Mouse (Mus musculus) limb, embryonic 12.5 days (tissue): ENCODE results near the gene Gm5129. TPM values are rescaled to one million over a fixed set of nuclear protein-coding genes. Genes with fewer than 3 reads are reported as not detected.

Experiments used
- ATAC-seq: fragments of 200-750 bp; cut with Nextera tagmentation; 2 replicates; pipeline ENCODE4 v1.8.0; 2017; ENCODE audit warnings: low read depth, moderate TSS enrichment; ENCODE audit not compliant: insufficient number of reproducible peaks, insufficient read depth, low FRiP score, low TSS enrichment
- H3K27ac ChIP-seq: fragments of 300-500 bp; sonication (generic); 2 replicates; pipeline ENCODE4 v1.5.1; 2016; ENCODE audit warnings: mild to moderate bottlenecking, moderate library complexity
- H3K27me3 ChIP-seq: fragments of 300-500 bp; sonication (generic); 2 replicates; pipeline ENCODE4 v1.6.1; 2016; ENCODE audit warnings: mild to moderate bottlenecking, moderate library complexity
- H3K36me3 ChIP-seq: fragments of 300-500 bp; sonication (generic); 2 replicates; pipeline ENCODE4 v1.6.1; 2016; ENCODE audit warnings: mild to moderate bottlenecking, moderate library complexity
- H3K4me1 ChIP-seq: fragments of 300-500 bp; sonication (generic); replicated peaks from 2 replicates; pipeline ENCODE4 v1.6.1; 2016
- H3K4me2 ChIP-seq: fragments of 300-500 bp; sonication (generic); 2 replicates; pipeline ENCODE4 v1.6.1; 2016; ENCODE audit warnings: mild to moderate bottlenecking, moderate library complexity
- H3K4me3 ChIP-seq: fragments of 300-500 bp; sonication (generic); replicated peaks from 2 replicates; pipeline ENCODE4 v1.5.1; 2016; ENCODE audit warnings: mild to moderate bottlenecking
- H3K9ac ChIP-seq: fragments of 300-500 bp; sonication (generic); replicated peaks from 2 replicates; pipeline ENCODE4 v1.6.1; 2016; ENCODE audit warnings: mild to moderate bottlenecking, moderate library complexity
- H3K9me3 ChIP-seq: fragments of 300-500 bp; sonication (generic); 2 replicates; pipeline ENCODE4 v1.6.1; 2016; ENCODE audit warnings: mild to moderate bottlenecking, moderate library complexity
- WGBS: fragments of 180-500 bp; shearing (Covaris S2); methylation state at CpG from one replicate; pipeline ENCODE4 v1.1.7; 2016; 5-methylcytosine and 5-hydroxymethylcytosine counted together
- polyA plus RNA-seq: library from polyadenylated mRNA; unstranded; fragments of >200 nt; fragmentation: Nextera tagmentation; extraction: Ambion mirVana; gene quantifications from 2 replicates; pipeline ENCODE4 v1.2.1, GENCODE M21; 2016

Gene Gm5129
- polyA plus RNA-seq, 1 experiment from 2014 or later, result not detected

DNA sequence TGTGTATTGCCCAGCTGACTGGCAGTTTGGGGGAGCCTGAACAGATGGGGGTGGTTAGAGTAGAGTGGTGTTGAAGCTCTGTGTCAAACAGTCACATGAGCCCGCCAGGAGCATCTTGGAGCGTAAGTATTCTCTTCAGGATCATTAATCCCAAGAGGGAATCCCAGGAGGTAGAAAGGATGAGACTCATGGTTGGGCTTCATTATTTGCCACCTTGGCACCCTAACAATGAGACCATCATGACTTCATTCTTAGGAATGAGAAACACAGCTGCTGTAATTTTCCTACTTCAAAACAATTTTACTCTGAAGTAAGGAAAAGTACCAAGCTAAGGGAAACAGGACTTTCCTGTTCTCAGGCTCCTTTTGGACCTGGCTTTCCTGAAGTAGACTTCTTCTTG lies 10.4 kb downstream of the Gm5129 start:
- Histone ChIP-seq H3K27me3 (no peaks in the 10 kb centered on the region), H3K9ac (no peak overlapping the region), H3K4me1 (no peaks in the 10 kb centered on the region), H3K4me3 (no peak overlapping the region), H3K9me3 (no peaks in the 10 kb centered on the region), H3K36me3 (no peaks in the 10 kb centered on the region), H3K4me2 (no peak overlapping the region), H3K27ac (no peak overlapping the region)
- WGBS, result 86% methylated on average over 2 of the region's 2 CpGs
- ATAC-seq, result no peak

DNA sequence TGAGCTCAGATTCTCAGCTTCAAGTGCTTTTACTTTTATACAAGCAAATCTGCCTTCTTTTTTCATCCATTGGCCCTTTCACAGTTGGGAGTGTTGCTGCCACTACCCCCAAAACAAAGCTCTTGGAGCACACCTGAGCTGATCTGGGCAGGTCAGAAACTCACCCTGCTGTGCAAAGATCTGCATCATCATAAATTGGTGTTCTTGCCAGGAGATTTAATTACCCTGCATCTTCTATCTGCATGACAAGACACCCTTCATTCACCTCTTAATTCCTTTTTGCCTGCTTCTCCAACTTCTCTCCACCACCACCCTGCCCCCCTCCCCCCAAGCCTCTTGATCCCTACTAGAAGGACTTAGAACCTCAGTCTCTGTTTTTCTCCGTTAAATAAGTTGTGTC lies 14.6 kb downstream of the Gm5129 start:
- 21% methylated on average over 1 of the region's 1 CpGs for WGBS
- no peak for ATAC-seq
- Histone ChIP-seq H3K27ac (no peak overlapping the region), H3K9me3 (no peaks in the 10 kb centered on the region), H3K27me3 (no peaks in the 10 kb centered on the region), H3K4me1 (no peaks in the 10 kb centered on the region), H3K4me2 (no peak overlapping the region), H3K9ac (no peak overlapping the region), H3K4me3 (no peak overlapping the region), H3K36me3 (no peaks in the 10 kb centered on the region)

DNA sequence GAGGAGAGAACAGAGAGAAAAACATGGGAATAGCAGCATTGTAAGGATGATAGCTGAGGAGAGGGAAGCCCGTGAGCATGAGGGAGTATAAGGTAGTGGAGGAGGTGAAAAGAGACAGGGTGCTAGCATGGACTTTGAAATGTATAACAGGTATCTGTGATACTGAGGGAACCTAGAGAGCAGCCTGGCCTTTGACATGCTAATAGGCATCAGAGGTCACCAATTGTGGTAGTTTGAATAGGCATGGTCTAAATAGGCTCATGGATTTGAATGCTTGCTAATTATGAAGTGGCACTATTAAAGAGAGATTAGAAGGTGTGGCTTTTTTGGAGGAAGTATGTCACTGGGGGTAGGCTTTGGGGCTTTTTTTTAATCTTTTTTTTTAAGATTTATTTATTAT lies 22.8 kb downstream of the Gm5129 start:
- 39% methylated on average over 1 of the region's 1 CpGs for WGBS
- Histone ChIP-seq H3K9ac (no peak overlapping the region), H3K4me3 (no peak overlapping the region), H3K36me3 (no peaks in the 10 kb centered on the region), H3K4me1 (peaks cover 7% of the 10 kb centered on the region), H3K9me3 (no peaks in the 10 kb centered on the region), H3K4me2 (no peak overlapping the region), H3K27me3 (no peaks in the 10 kb centered on the region), H3K27ac (no peak overlapping the region)
- no peak for ATAC-seq

DNA sequence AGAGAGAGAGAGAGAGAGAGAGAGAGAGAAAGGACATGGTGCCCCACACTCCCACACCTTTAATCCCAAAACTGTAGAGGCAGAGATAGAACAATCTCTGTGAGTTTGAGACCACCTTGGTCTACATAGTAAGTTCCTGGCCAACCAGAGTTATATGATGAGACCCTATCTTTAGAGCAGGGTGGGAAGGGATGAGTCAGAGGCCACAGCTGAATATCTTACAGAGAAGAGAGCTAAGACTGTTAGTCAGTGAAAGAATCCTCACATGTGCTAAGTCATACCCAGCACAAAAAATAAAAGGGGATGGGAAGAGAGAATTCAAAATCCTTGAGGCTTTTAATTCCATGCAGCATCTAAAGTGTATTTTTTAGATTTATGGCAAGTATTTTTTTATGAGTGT lies 24.1 kb downstream of the Gm5129 start:
- H3K36me3 ChIP-seq, result no peaks in the 10 kb centered on the region
- H3K4me3 ChIP-seq, result no peak overlapping the region
- H3K4me1 ChIP-seq, result peaks cover 12% of the 10 kb centered on the region
- H3K9me3 ChIP-seq, result no peaks in the 10 kb centered on the region
- no peak overlapping the region for H3K9ac ChIP-seq
- H3K4me2 ChIP-seq, result no peak overlapping the region
- no peaks in the 10 kb centered on the region for H3K27me3 ChIP-seq
- ATAC-seq, result no peak
- no peak overlapping the region for H3K27ac ChIP-seq

DNA sequence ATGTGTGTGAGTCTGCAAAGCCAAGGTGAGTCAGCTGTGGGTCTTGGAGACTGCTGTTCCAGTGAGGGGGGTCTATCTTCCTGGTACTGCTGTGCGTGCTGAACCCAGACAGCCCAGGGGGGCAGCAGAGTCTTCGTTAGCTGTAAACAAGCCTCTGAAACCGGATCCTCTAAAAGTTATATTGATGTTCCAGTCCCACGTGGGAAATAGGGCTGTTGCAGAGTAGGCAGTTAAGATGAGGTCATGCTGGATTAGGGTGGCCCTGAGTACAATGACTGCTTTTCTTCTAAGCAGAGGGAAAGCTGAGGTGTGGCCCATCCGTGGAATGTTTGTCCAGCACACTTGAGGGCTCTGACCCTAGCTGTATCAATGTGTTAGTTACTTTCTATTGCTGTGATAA lies 27.5 kb downstream of the Gm5129 start:
- peak; percentile 83 for ATAC-seq

DNA sequence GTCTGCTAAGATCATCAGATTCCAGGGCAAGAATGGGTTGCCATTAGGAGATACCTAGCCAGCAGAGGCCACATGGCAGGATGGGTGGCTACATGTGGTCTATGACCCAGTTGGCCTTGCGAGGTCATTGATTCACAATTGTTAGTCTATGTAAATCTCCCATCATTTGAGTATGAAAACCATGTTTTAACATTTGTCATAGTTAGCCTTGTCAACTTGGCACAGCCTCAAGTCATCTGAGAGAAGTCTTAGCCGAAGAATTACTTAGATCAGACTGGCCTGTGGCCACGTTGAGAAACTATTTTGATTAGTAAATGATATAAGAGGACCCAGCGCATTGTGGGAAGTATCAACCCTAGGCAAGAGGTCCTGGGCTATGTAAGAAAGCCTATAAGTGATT lies 28.5 kb downstream of the Gm5129 start:
- no peak for ATAC-seq
- Histone ChIP-seq H3K9ac (no peak overlapping the region), H3K4me3 (no peak overlapping the region), H3K36me3 (no peaks in the 10 kb centered on the region), H3K27me3 (no peaks in the 10 kb centered on the region), H3K9me3 (no peaks in the 10 kb centered on the region), H3K27ac (no peak overlapping the region), H3K4me2 (no peak overlapping the region), H3K4me1 (peaks cover 12% of the 10 kb centered on the region)
- 88% methylated on average over 4 of the region's 4 CpGs for WGBS

More for the DNA sequence above, 27.5 kb downstream of the Gm5129 start:
- Histone ChIP-seq H3K36me3 (no peaks in the 10 kb centered on the region), H3K27ac (peak overlapping the region; percentile 35; the same call in 1 of the 2 replicates), H3K9ac (no peak overlapping the region), H3K27me3 (no peaks in the 10 kb centered on the region), H3K4me1 (peaks cover 12% of the 10 kb centered on the region), H3K9me3 (no peaks in the 10 kb centered on the region), H3K4me2 (no peak overlapping the region), H3K4me3 (no peak overlapping the region)
- 6% methylated on average over 5 of the region's 5 CpGs for WGBS

DNA sequence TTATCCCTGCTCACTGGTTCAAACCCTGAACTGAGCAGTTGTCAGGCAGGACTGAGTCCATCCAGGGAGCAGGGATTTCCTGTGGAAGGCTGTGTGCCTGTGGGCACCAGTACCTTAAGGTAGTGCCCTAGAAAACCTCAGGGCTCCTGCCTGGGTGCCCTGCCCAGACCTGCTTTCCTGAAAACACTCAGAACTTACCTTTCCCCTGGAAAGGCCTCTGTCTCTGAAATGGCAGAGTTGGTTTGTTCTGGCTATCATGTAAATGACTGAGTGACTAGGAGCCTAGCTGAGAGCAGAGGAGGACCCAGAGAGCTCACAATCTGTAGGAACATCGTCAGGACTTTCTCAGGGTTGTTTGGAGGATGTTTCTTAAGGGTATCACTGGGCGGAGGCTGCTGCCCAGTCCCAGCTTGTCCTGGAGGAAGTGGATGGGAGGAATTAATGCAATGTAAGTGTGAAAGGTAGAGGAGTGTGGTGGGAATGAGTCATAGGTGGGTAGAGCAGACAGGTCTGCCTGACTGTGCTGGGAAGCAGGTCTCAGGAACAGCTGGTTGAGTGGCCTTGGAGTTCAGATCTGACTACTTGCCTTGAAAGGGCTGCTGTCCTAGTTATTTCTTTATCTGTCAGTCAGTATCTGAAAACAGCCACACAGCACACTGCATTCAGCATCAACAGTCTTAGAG lies 36.1 kb downstream of the Gm5129 start:
- WGBS, result 77% methylated on average over 2 of the region's 2 CpGs
- Histone ChIP-seq H3K9ac (no peak overlapping the region), H3K27ac (no peak overlapping the region), H3K4me3 (no peak overlapping the region), H3K9me3 (no peaks in the 10 kb centered on the region), H3K36me3 (no peaks in the 10 kb centered on the region), H3K27me3 (no peaks in the 10 kb centered on the region), H3K4me2 (no peak overlapping the region), H3K4me1 (no peaks in the 10 kb centered on the region)
- no peak for ATAC-seq

DNA sequence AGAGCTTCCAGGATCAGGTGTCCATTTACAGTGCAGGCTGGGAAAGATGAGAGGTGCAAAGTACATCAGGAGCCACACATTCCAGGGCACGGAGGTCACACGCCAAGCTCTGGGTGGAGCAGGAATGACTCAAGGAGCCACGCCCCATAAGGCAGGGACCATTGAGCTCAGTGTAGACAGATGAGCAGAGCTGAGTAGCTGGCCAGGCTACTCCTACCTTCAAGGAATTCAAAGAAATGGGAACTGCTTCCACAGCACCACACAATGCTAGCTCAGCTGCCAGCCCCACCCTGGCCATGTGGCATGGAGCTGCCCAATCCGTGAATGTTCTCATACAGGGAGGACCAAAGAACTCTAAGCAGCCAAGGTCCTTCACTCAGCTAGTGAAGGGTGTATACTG lies 37.2 kb downstream of the Gm5129 start:
- Histone ChIP-seq H3K9me3 (no peaks in the 10 kb centered on the region), H3K4me3 (no peak overlapping the region), H3K9ac (no peak overlapping the region), H3K36me3 (no peaks in the 10 kb centered on the region), H3K27ac (no peak overlapping the region), H3K4me1 (no peaks in the 10 kb centered on the region), H3K4me2 (no peak overlapping the region), H3K27me3 (no peaks in the 10 kb centered on the region)
- ATAC-seq, result no peak
- 80% methylated on average over 4 of the region's 4 CpGs for WGBS

DNA sequence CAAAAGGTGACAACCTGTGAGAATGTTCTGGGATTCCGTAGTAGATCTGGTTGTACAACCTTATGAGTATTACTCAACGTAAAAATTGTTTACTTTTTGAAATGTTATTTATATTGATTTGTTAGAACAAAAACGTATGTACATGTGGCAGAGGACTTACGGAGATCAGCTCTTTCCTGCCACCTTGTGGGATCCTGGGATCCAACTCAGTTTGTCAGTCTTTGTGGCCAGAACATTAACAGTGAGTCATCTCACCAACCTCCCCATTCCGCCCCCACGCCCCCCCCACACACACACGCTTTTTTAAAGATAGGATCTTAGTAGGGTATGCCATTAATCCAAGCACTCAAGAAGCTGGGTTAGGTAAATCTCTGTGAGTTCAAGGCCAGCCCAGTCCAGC lies 47.4 kb downstream of the Gm5129 start:
- Histone ChIP-seq H3K4me1 (no peaks in the 10 kb centered on the region), H3K9ac (no peak overlapping the region), H3K27me3 (no peaks in the 10 kb centered on the region), H3K36me3 (no peaks in the 10 kb centered on the region), H3K4me3 (no peak overlapping the region), H3K27ac (no peak overlapping the region), H3K9me3 (no peaks in the 10 kb centered on the region), H3K4me2 (no peak overlapping the region)
- 58% methylated on average over 7 of the region's 7 CpGs for WGBS
- ATAC-seq, result no peak

DNA sequence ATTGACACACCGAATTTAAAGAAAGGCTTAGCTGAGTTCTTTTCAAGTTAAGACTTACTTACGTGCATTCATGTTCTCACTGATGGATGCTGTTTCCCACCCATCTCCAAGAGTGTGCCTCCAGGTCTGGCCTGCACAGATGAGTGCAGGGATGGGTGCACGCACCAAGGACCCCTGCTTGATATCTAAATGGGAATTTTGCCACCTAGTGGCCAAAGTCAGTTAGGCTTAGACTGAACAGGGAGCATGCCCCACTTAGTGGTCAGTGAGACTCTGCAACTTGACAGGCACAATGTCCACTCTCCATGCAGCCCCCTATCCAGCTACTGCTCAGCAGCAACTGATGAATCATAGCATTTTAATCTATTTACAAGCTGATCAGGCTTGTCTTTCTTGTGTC lies 48.1 kb downstream of the Gm5129 start:
- WGBS, result 54% methylated on average over 3 of the region's 3 CpGs
- Histone ChIP-seq H3K4me1 (no peaks in the 10 kb centered on the region), H3K4me2 (no peak overlapping the region), H3K36me3 (no peaks in the 10 kb centered on the region), H3K9ac (no peak overlapping the region), H3K4me3 (no peak overlapping the region), H3K27me3 (no peaks in the 10 kb centered on the region), H3K27ac (no peak overlapping the region), H3K9me3 (no peaks in the 10 kb centered on the region)
- ATAC-seq, result 0 out of 2 replicates have a peak, but pooled peaks have one; percentile 31
